Mouse (Mus musculus): ENCODE results near the gene Ccdc113.

The Ccdc113 gene

GRCm38 (mm10) chr8:95533584-95534387 is at the start of gene Ccdc113:
Gene Ccdc113 (plus strand): TSS chr8:95534085.
- DNase-seq = peak; percentile 13

DNA sequence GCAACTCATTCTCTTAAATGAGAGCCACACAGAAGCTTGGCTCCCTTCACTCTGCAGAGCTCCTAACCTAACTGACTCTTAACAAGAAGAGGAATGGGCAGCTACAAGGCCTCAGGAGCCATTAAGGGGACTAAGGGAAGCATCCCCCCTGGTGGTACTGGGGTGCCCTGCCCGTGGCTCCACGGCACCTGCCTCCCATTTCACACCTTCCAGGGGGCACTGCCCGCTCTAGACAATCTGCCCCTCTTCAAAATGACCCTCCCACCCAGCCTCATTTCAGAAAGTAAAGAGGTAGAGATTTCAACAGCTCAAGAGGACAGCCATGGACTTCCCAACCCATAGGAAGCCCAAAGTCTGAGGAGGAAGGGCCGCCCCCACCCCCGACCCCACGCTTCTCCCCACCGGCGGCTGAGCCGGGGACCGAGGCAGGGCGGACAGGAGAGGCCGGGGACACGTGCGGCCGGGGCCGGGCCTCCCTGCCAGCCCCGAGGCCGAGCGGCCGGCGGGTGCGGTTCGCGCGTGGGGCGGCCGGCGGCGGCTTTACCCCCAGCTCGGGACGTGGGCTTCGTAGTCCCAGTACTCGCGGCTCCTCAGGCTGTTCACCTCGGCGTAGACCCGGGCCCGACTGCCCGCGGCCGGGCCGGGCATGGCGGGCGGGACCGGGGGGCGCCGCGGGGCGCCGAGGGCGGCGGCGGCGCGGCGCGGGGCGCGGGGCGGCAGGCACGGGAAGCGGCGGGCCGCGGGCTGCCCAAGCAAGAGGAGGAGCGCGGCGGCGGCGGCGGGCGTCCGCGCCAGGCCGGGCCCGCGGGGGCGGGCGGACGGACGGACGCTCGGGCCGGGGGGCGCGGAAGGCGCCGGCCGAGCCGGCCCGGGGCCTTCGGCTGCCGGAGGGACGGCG is 45.8 kb upstream of the Ccdc113 start:
- DNase-seq = peak; percentile 12

- DNase-seq = peak; percentile 88
Observed at GRCm38 (mm10) chr8:95488698-95489332, 45.1 kb upstream of the Ccdc113 start.

- no peak for DNase-seq
Observed at GRCm38 (mm10) chr8:95490006-95490405, 43.9 kb upstream of the Ccdc113 start, which contains the start of gene Csnk2a2. Gene Csnk2a2 (minus strand): TSS chr8:95490039.

- DNase-seq = no peak
Observed at GRCm38 (mm10) chr8:95492057-95492456, 41.8 kb upstream of the Ccdc113 start.

DNA sequence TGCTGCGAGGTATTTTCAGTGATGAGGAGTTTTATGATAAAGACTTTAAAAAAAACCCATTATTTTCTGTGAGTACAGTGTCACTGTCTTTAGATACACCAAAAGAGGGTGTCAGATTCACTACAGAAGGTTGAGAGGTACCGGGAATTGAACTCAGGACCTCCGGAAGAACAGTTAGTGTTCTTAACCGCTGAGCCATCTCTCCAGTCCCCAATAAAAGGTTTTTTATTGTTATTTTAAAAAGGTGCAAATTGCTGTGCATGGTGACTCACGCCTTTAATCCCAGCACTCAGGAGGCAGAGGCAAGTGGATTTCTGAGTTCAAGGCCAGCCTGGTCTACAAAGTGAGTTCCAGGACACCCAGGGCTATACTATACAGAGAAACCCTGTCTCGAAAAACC is 38.4 kb upstream of the Ccdc113 start:
- DNase-seq = no peak

DNA sequence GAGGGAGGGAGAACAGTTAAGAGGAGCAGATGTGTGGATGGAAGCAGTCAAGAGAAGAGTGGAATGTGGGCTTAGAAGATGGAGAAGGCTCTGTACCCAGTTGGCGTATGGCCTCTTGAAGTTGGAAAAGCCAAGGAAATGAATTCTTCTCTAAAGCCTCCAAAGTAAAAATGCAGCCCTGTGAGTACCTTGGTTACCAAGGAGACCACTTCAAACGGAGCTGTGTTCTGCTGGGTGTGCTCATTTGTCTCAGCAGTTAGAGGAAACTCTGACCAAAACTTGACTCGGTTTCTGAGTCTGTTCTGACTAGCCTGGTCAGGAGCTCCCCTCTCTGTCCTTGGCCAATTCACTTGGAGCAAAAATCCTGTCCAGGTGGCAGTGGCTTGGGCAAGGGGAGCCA is 37.5 kb upstream of the Ccdc113 start:
- no peak for DNase-seq

- no peak for DNase-seq
Observed at GRCm38 (mm10) chr8:95497821-95498220, 36.1 kb upstream of the Ccdc113 start.

DNA sequence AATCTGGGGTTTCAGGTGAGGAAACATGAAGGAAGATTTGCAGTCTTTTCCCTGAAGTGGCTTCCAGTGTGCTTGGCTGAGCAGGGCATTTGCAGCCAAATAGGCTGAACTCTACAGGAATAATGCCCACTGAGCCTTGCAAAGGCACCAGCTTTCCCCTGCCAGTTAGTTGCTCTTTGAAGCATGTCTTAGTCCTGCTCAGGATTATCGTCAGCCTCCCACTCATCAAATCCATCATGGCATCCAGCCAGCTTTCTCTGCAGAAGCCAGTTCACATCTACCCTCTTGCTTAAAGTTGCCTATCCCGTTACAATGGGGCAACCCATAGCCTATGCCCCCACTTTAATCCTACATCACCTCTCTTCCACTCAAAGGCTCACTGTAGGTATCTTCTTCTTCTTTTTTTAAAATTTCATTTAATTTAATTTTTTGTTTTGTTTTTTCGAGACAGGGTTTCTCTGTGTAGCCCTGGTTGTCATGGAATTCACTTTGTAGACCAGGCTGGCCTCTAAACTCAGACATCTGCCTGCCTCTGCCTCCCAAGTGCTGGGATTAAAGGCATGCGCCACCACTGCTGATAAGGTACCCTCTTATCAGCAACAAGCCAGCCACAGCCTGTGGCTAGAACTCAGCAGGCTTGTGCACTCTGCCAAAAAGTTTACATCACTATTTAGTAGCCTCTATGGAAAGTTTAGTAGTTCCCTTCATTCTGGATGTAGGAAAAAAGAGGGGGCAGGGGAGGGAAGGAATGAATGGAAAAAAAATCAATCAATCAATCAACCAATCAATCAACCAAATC is 34.4 kb upstream of the Ccdc113 start:
- no peak for DNase-seq

DNA sequence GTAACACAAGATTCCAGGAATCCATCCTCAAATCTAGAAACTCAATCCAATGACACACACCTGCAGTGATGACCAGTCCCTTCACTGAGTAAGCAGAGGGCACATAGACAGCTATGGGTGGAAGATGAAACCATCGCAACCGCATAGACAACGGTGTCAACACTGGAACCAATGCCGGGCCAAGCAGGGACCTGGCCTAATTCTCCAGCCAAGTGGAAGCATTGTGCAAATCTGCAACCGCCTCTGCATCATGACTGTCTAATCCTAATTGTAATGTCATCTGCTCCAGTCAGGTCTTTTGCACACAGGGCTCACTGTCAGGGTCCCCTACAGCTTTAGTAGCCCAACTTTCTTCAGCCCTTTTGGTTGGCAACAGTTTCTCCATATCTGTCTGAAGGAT is 33.4 kb upstream of the Ccdc113 start:
- DNase-seq = no peak

GRCm38 (mm10) chr8:95502431-95502830 is 31.5 kb upstream of the Ccdc113 start:
- no peak for DNase-seq

DNA sequence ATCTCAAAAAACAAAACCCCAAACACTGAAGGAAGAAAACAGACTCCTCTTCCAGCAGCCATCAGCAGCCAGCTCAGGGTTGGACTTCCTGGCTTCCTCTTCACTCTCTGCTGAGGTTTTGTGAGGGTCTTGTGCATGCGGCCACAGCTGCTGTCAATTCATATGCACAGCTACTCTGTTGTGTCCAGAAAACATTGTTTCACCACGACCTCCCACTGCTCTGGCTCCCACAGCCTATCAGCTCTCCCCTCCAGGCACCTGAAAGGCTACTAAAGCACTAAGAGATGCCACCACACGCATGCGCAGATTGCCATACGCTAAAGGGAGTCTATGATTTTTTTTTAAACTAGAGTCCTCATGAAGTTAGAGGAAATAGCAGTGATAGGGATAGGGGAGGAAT is 29.1 kb upstream of the Ccdc113 start:
- DNase-seq = no peak

DNA sequence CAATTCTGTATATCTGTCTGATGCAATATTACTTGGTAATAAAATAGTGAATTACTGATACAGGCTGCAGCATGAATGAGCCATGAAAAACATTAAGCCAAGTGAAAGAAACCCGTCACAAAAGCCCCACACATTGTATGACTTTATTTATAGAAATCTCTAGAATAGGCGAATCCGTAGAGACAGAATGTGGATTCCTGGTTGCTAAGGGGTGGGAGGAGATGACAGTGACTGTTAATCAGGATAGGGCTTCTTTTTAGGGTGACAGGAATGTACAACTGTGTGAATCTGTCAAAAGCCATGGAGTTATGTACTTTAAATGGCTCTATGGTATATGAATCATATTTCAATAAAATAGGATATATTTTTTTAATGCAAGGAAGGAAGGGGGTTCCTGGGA is 28.3 kb upstream of the Ccdc113 start:
- DNase-seq = no peak

DNA sequence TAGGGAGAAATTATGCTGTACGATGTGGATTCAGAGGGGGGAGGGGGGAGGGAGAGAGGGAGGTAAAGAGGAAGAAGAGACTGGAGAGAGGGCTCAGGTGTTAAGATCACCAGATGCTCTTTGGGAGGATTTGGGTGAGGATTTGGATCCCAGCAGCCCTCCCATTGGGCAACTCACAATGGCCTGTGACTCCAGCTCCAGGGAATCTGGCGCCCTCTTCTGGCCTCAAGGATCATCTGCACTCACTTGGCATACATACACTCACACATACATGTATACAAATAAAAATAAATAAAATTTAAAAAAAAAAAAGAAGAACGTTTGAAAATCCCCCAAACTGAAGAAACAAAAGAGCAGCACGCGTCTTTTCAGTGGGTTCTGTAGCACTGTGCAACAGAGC is 27.6 kb upstream of the Ccdc113 start:
- no peak for DNase-seq

DNA sequence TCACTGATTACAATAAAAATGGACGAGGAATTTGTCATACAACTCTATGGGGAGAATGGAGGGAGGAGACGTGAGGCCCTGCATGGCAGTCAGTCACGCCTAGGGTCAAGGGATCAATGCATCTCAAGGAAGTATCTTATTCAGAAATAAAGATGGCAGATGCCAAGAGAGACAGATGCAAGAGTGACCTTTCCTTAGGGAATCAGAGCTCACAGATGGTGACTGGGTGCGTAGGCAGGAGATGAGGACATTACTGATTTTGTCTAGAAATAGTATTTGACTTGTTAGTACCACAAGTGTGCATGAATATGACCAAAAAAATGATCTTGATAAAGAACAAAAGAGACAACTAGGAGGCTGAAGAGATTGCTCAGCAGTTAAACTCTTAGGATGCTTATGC is 21.6 kb upstream of the Ccdc113 start:
- no peak for DNase-seq

DNA sequence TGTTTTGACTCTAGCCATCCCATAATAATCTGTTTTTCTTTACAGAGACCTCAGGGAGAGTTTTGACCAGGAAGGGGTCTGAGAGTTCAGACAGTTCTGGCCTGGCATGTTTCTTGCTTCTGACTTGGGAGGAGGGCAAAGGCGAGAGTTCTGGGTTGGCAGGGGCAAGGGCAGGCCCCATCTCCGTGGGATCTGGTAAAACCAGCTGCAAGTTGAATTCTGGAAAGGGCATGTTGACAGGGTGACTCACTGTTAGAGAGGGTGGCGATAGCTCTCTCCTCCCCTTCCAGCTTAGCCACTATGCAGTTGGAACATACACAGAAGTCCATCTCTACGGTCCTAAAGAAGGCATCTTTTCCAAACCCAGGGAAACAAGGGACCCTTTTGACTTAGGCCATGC is 20.7 kb upstream of the Ccdc113 start:
- DNase-seq = no peak

- DNase-seq = no peak
Observed at GRCm38 (mm10) chr8:95516928-95517327, 17.0 kb upstream of the Ccdc113 start.

GRCm38 (mm10) chr8:95523991-95524390 is 9.9 kb upstream of the Ccdc113 start:
- DNase-seq = no peak

GRCm38 (mm10) chr8:95528194-95528593 is 5.7 kb upstream of the Ccdc113 start:
- DNase-seq = no peak

GRCm38 (mm10) chr8:95528750-95529310 is 5.1 kb upstream of the Ccdc113 start:
- DNase-seq = peak; percentile 5

DNA sequence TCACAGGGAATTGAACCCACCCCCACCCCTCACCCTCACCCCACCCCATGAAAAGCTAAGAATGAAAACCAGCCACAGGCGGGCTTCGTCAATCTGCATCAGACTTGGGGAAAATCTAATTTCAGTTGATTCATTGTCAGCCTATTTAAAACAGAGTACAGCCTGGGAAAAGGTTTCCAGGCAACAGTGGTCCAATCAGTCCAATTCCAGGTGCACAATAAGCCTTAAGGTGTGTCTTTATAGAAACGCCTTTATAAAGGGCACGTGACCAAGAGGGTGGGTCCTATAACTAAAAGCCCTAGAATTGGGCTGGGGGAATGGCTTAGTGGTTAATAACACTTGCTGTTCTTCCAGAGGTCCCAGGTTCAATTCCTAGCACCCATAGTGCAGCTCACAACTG is 1.7 kb upstream of the Ccdc113 start:
- DNase-seq = no peak

GRCm38 (mm10) chr8:95539487-95539886 is 5.6 kb downstream of the Ccdc113 start:
- no peak for DNase-seq

All from thymus, postnatal 25 days (tissue).